Mouse (Mus musculus): ENCODE data around the gene Ghrl.

Ghrl gene

GRCm38 (mm10) chr6:113667611-113668122, 52.0 kb downstream of the Ghrl start:
- no peak for DNase-seq

Measured in right cerebral cortex, adult 18-20 months (tissue).